ENCODE assay signal across 23 mouse cellular contexts in the genomic region with DNA sequence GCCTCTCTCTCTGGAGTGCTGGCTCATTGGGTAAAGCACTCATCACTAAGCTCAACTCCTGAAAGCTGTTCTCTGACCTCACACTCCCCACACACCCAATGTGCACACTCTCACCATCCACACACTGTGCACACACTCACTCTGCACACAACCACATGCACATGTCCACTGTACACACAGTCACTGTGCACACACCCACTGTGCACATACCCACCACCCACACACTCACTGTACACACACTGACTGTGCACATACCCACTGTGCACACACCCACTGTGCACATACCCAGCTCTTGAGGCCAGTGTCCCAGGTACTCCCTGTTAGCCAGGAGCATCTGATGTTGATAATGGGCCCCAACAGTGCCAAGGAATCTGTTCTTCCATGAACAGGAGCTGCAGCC. TPM values are rescaled to one million over a fixed set of nuclear protein-coding genes. Genes with fewer than 3 reads are reported as not detected.
A peak's percentile ranks its signal among the peaks of the same experiment; 100 is the strongest.
DNase-seq lines count a peak whose midpoint lies in the region; ATAC-seq lines count a peak whose summit lies in the region.
"Had no signal": no experiment of that assay in that cellular context is flagged by ENCODE, and none has a peak within 500 bp of the region (broad histone marks: within the 10 kb centered on the region; RNA-seq: fewer than 3 reads in every experiment).

No protein-coding gene starts in this region.

- DNase-seq in forebrain, embryonic 10.5 days (ENCODE audit: extremely low spot score, low spot score): no peak
- DNase-seq in forebrain, embryonic 11.5 days (ENCODE audit: low spot score): no peak
- DNase-seq in adrenal gland, adult 18-20 months (ENCODE audit: low spot score in 2 of 2): no peak
- DNase-seq in embryo, embryonic 11 days: no peak
- DNase-seq: adrenal gland, postnatal 10 days; cerebellum, adult 18-20 months; cerebellum, postnatal 14 days; gastrocnemius, adult 2 months; heart, postnatal 4 days; kidney, adult 18-20 months; layer of hippocampus, adult 9-11 months; liver; midbrain, embryonic 14.5 days; thymus, postnatal 25 days had no signal

- H3K9ac ChIP-seq in forebrain, embryonic 11.5 days (ENCODE audit: low read length): no peak overlapping the region
- 0 out of 2 replicates have a peak overlapping the region, but pooled peaks have one; percentile 11 for H3K9ac ChIP-seq in embryonic facial prominence, embryonic 13.5 days
- H3K9ac ChIP-seq: embryonic facial prominence, embryonic 15.5 days; liver, embryonic 15.5 days had no signal

- no peaks in the 10 kb centered on the region for H3K9me3 ChIP-seq in forebrain, embryonic 10.5 days
- H3K9me3 ChIP-seq in forebrain, embryonic 11.5 days (ENCODE audit: control insufficient read depth, low read length): no peaks in the 10 kb centered on the region
- H3K9me3 ChIP-seq in megakaryocyte, embryonic 14.5 days: no peaks in the 10 kb centered on the region
- H3K9me3 ChIP-seq in embryonic facial prominence, embryonic 13.5 days: no peaks in the 10 kb centered on the region
- H3K9me3 ChIP-seq: embryonic facial prominence, embryonic 15.5 days; G1E; liver, embryonic 15.5 days had no signal

- no peak overlapping the region for H3K4me2 ChIP-seq in forebrain, embryonic 11.5 days (ENCODE audit: low read depth, low read length, severe bottlenecking)
- H3K4me2 ChIP-seq in embryonic facial prominence, embryonic 13.5 days: no peak overlapping the region
- H3K4me2 ChIP-seq: embryonic facial prominence, embryonic 15.5 days; liver, embryonic 15.5 days had no signal

- H3K4me1 ChIP-seq in forebrain, embryonic 10.5 days: peaks cover 39% of the 10 kb centered on the region
- peaks cover 7% of the 10 kb centered on the region; the same call in 1 of the 2 replicates for H3K4me1 ChIP-seq in forebrain, embryonic 11.5 days (replicated peaks; ENCODE audit: control insufficient read depth, insufficient read depth, low read length)
- H3K4me1 ChIP-seq in megakaryocyte, embryonic 14.5 days: peaks cover 7% of the 10 kb centered on the region; the same call in 1 of the 2 replicates
- H3K4me1 ChIP-seq in embryonic facial prominence, embryonic 13.5 days: peaks cover 12% of the 10 kb centered on the region
- H3K4me1 ChIP-seq: liver, embryonic 15.5 days had no signal

- no peak overlapping the region for H3K4me3 ChIP-seq in forebrain, embryonic 10.5 days
- no peak overlapping the region for H3K4me3 ChIP-seq in forebrain, embryonic 11.5 days (ENCODE audit: low read depth, low read length)
- H3K4me3 ChIP-seq in megakaryocyte, embryonic 14.5 days (replicated peaks): peak overlapping the region; percentile 73
- no peak overlapping the region for H3K4me3 ChIP-seq in embryonic facial prominence, embryonic 13.5 days
- H3K4me3 ChIP-seq: embryonic facial prominence, embryonic 15.5 days; gastrocnemius, adult 2 months; liver, embryonic 15.5 days had no signal

- ATAC-seq in forebrain, embryonic 11.5 days (replicated peaks; ENCODE audit: low FRiP score): no peak
- no peak for ATAC-seq in megakaryocyte, adult 5-6 weeks (ENCODE audit: poor library complexity, severe bottlenecking)
- no peak for ATAC-seq in embryonic facial prominence, embryonic 13.5 days (ENCODE audit: insufficient number of reproducible peaks, insufficient read depth, low FRiP score, low TSS enrichment, low read depth)
- ATAC-seq: activated CD4-positive, CD25-positive, alpha-beta regulatory T cell, adult 4 months; inflammation-experienced regulatory T-cells, adult 6 months had no signal

- H3K27me3 ChIP-seq in forebrain, embryonic 10.5 days (ENCODE audit: poor library complexity, severe bottlenecking): 0 out of 2 replicates have a peak, but pooled peaks cover 4% of the 10 kb centered on the region
- H3K27me3 ChIP-seq in forebrain, embryonic 11.5 days (ENCODE audit: control insufficient read depth, insufficient read depth, low read length): no peaks in the 10 kb centered on the region
- peaks cover 73% of the 10 kb centered on the region for H3K27me3 ChIP-seq in megakaryocyte, embryonic 14.5 days (replicated peaks)
- no peaks in the 10 kb centered on the region for H3K27me3 ChIP-seq in embryonic facial prominence, embryonic 13.5 days
- H3K27me3 ChIP-seq: embryonic facial prominence, embryonic 15.5 days had no signal

- peak overlapping the region; percentile 72 for H3K27ac ChIP-seq in forebrain, embryonic 10.5 days
- H3K27ac ChIP-seq in forebrain, embryonic 11.5 days (ENCODE audit: low read depth, low read length): no peak overlapping the region
- no peak overlapping the region for H3K27ac ChIP-seq in embryonic facial prominence, embryonic 13.5 days
- H3K27ac ChIP-seq: embryonic facial prominence, embryonic 15.5 days; gastrocnemius, adult 2 months; liver, embryonic 15.5 days; macrophage had no signal

- no peaks in the 10 kb centered on the region for H3K36me3 ChIP-seq in forebrain, embryonic 10.5 days (replicated peaks)
- H3K36me3 ChIP-seq in forebrain, embryonic 11.5 days (ENCODE audit: control insufficient read depth, insufficient read depth, low read length): no peaks in the 10 kb centered on the region
- H3K36me3 ChIP-seq in megakaryocyte, embryonic 14.5 days (replicated peaks; ENCODE audit: low read length): no peaks in the 10 kb centered on the region
- no peaks in the 10 kb centered on the region for H3K36me3 ChIP-seq in embryonic facial prominence, embryonic 13.5 days
- H3K36me3 ChIP-seq: embryonic facial prominence, embryonic 15.5 days; G1E; liver, embryonic 15.5 days had no signal

RNA-seq across cellular contexts. Expression of a gene that starts 10.8 kb away (rescaled TPM):
- polyA plus RNA-seq in forebrain, embryonic 10.5 days (2016; fragmentation: Nextera tagmentation; extraction: Ambion mirVana): 11.5 and 13.9 TPM in 2 replicates
- 10.5 and 12.4 TPM in 2 replicates for polyA plus RNA-seq in forebrain, embryonic 11.5 days (2014; fragmentation: Nextera tagmentation; extraction: Ambion mirVana)
- polyA plus RNA-seq in megakaryocyte, embryonic 14.5 days (2012; ENCODE audit: insufficient read depth, low replicate concordance): 0.54 TPM in 1 of 2 replicates, not detected in the other
- not detected in 2 replicates for total RNA-seq in megakaryocyte, adult 5-6 weeks (2015)
- total RNA-seq in megakaryocyte, adult 5-6 weeks (2017): not detected in 2 replicates
- polyA plus RNA-seq in embryonic facial prominence, embryonic 13.5 days (2015; fragmentation: Nextera tagmentation; extraction: Ambion mirVana): 9.4 and 10.1 TPM in 2 replicates
- total RNA-seq in adrenal gland, adult 18-20 months (2021): 1 to 10 TPM; 4.8 to 9.3 TPM
- polyA plus RNA-seq: activated CD4-positive, CD25-positive, alpha-beta regulatory T cell, adult 4 months; G1E; inflammation-experienced regulatory T-cells, adult 6 months had no signal

RNA-seq across cellular contexts. Expression of a gene that starts 45.8 kb away (rescaled TPM):
- 32.6 and 35.6 TPM in 2 replicates for polyA plus RNA-seq in forebrain, embryonic 10.5 days (2016; fragmentation: Nextera tagmentation; extraction: Ambion mirVana)
- polyA plus RNA-seq in forebrain, embryonic 11.5 days (2014; fragmentation: Nextera tagmentation; extraction: Ambion mirVana): 37.8 and 40.2 TPM in 2 replicates
- polyA plus RNA-seq in megakaryocyte, embryonic 14.5 days (2012; ENCODE audit: insufficient read depth, low replicate concordance): 45.0 and 64.1 TPM in 2 replicates
- 4.2 and 6.4 TPM in 2 replicates for total RNA-seq in megakaryocyte, adult 5-6 weeks (2015)
- total RNA-seq in megakaryocyte, adult 5-6 weeks (2017): 7.1 and 8.1 TPM in 2 replicates
- polyA plus RNA-seq in embryonic facial prominence, embryonic 13.5 days (2015; fragmentation: Nextera tagmentation; extraction: Ambion mirVana): 36.6 and 41.2 TPM in 2 replicates
- total RNA-seq in adrenal gland, adult 18-20 months (2021): 10 to 100 TPM; 36.1 to 36.5 TPM

RNA-seq across cellular contexts. Expression of a gene that starts 50.7 kb away (rescaled TPM):
- 0.68 and 0.85 TPM in 2 replicates for polyA plus RNA-seq in forebrain, embryonic 10.5 days (2016; fragmentation: Nextera tagmentation; extraction: Ambion mirVana)
- 0.39 and 1.0 TPM in 2 replicates for polyA plus RNA-seq in forebrain, embryonic 11.5 days (2014; fragmentation: Nextera tagmentation; extraction: Ambion mirVana)
- 0.47 TPM in 1 of 2 replicates, not detected in the other for polyA plus RNA-seq in megakaryocyte, embryonic 14.5 days (2012; ENCODE audit: insufficient read depth, low replicate concordance)
- 0.11 and 1.1 TPM in 2 replicates for total RNA-seq in megakaryocyte, adult 5-6 weeks (2015)
- 0.66 TPM in 1 of 2 replicates, not detected in the other for total RNA-seq in megakaryocyte, adult 5-6 weeks (2017)
- 1.9 and 2.1 TPM in 2 replicates for polyA plus RNA-seq in embryonic facial prominence, embryonic 13.5 days (2015; fragmentation: Nextera tagmentation; extraction: Ambion mirVana)
- not detected for total RNA-seq in adrenal gland, adult 18-20 months (2021)
- total RNA-seq: G1E; gastrocnemius, adult 2 months had no signal
- polyA plus RNA-seq: G1E, macrophage had no signal
